Mouse (Mus musculus) midbrain, embryonic 11.5 days (tissue): ENCODE measurements at regions not wholly inside any gene's neighbourhood (a gene's known extent, or its start where the extent isn't known, plus 50 kb on each side); places are given as distances from the start of the nearest gene placed in this dataset.

Experiments
- ATAC-seq: fragments of 200-750 bp; cut with Nextera tagmentation; 2 replicates; pipeline ENCODE4 v1.8.0; 2017; ENCODE audit warnings: moderate TSS enrichment, moderate library complexity; ENCODE audit not compliant: low FRiP score
- DNase-seq: peaks from one replicate; pipeline ENCODE4 v3.0.0; 2015; ENCODE audit warnings: low spot score; ENCODE audit errors: missing footprints
- H3K27ac ChIP-seq: fragments of 300-500 bp; sonication (generic); 2 replicates; pipeline ENCODE4 v1.5.1; 2014; ENCODE audit warnings: low read depth, low read length
- H3K27me3 ChIP-seq: fragments of 300-500 bp; sonication (generic); 2 replicates; pipeline ENCODE4 v1.6.1; 2014; ENCODE audit warnings: mild to moderate bottlenecking, low read length, moderate library complexity, mixed read lengths; ENCODE audit not compliant: control insufficient read depth, insufficient read depth
- H3K36me3 ChIP-seq: fragments of 300-500 bp; sonication (generic); 2 replicates; pipeline ENCODE4 v1.6.1; 2014; ENCODE audit warnings: mild to moderate bottlenecking, low read length, moderate library complexity, mixed read lengths; ENCODE audit not compliant: control insufficient read depth, insufficient read depth
- H3K4me1 ChIP-seq: fragments of 300-500 bp; sonication (generic); 2 replicates; pipeline ENCODE4 v1.6.1; 2014; ENCODE audit warnings: low read length; ENCODE audit not compliant: control insufficient read depth, insufficient read depth
- H3K4me2 ChIP-seq: fragments of 300-500 bp; sonication (generic); 2 replicates; pipeline ENCODE4 v1.6.1; 2014; ENCODE audit warnings: mild to moderate bottlenecking, moderate library complexity
- H3K4me3 ChIP-seq: fragments of 300-500 bp; sonication (generic); 2 replicates; pipeline ENCODE4 v1.5.1; 2014; ENCODE audit warnings: low read depth, low read length
- H3K9ac ChIP-seq: fragments of 300-500 bp; sonication (generic); 2 replicates; pipeline ENCODE4 v1.6.1; 2014; ENCODE audit warnings: low read length
- H3K9me3 ChIP-seq: fragments of 300-500 bp; sonication (generic); 2 replicates; pipeline ENCODE4 v1.6.1; 2016; ENCODE audit warnings: low read length; ENCODE audit not compliant: control insufficient read depth
- WGBS: fragments of 180-500 bp; shearing (Covaris S2); extraction: QIAGEN DNeasy Blood & Tissue Kit; methylation state at CpG from one replicate; pipeline ENCODE4 v1.1.7; 2014; 5-methylcytosine and 5-hydroxymethylcytosine counted together

GRCm38 (mm10) chr1:157964461-157964860 lies 391.7 kb downstream of the Brinp2 start:
- Histone ChIP-seq H3K36me3 (no peaks in the 10 kb centered on the region), H3K4me1 (no peaks in the 10 kb centered on the region), H3K9me3 (no peaks in the 10 kb centered on the region), H3K4me2 (no peak overlapping the region), H3K4me3 (no peak overlapping the region), H3K27me3 (no peaks in the 10 kb centered on the region), H3K27ac (no peak overlapping the region), H3K9ac (no peak overlapping the region)
- 94% methylated on average over 3 of the region's 3 CpGs for WGBS
- ATAC-seq (no peak), DNase-seq (no peak)

- Histone ChIP-seq H3K36me3 (no peaks in the 10 kb centered on the region), H3K9ac (no peak overlapping the region), H3K27me3 (no peaks in the 10 kb centered on the region), H3K27ac (no peak overlapping the region), H3K9me3 (no peaks in the 10 kb centered on the region), H3K4me2 (no peak overlapping the region), H3K4me3 (no peak overlapping the region), H3K4me1 (no peaks in the 10 kb centered on the region)
- ATAC-seq, result 0 out of 2 replicates have a peak, but pooled peaks have one; percentile 14
- 72% methylated on average over 6 of the region's 6 CpGs for WGBS
- DNase-seq, result no peak
Measured at GRCm38 (mm10) chr1:157969635-157970111, 386.5 kb downstream of the Brinp2 start.

- H3K4me1 ChIP-seq, result no peaks in the 10 kb centered on the region
- no peaks in the 10 kb centered on the region for H3K36me3 ChIP-seq
- no peak overlapping the region for H3K9ac ChIP-seq
- H3K27me3 ChIP-seq, result no peaks in the 10 kb centered on the region
- 89% methylated on average over 10 of the region's 10 CpGs for WGBS
- ATAC-seq (no peak), DNase-seq (no peak)
- no peak overlapping the region for H3K4me2 ChIP-seq
- no peak overlapping the region for H3K27ac ChIP-seq
- no peaks in the 10 kb centered on the region for H3K9me3 ChIP-seq
- no peak overlapping the region for H3K4me3 ChIP-seq
Measured at GRCm38 (mm10) chr1:157973373-157974232, 382.5 kb downstream of the Brinp2 start.

GRCm38 (mm10) chr1:157974656-157975055 lies 381.5 kb downstream of the Brinp2 start:
- Histone ChIP-seq H3K4me3 (no peak overlapping the region), H3K36me3 (no peaks in the 10 kb centered on the region), H3K4me1 (no peaks in the 10 kb centered on the region), H3K9ac (no peak overlapping the region), H3K27ac (no peak overlapping the region), H3K27me3 (no peaks in the 10 kb centered on the region), H3K4me2 (no peak overlapping the region), H3K9me3 (no peaks in the 10 kb centered on the region)
- DNase-seq (no peak), ATAC-seq (no peak)
- 89% methylated on average over 4 of the region's 4 CpGs for WGBS

DNA sequence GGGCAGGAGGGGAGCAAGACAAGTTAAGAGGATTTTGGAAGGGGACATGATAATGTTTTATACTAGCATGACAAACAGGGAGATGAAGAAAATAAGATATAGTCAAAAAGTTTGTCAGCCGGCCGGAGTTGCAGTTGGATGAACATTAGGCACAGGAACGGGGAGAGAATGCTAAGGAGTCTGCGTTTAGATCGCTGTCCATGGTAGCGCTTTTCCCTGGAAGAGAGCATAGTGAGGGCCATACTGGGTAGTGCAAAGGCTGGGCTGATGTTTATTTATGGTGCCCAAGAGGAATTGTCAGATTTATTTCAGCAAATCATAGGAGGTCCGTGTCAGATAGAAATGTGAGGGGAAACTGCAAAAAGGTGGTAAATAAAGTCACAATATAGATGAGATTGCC lies 337.0 kb downstream of the Brinp2 start:
- no peaks in the 10 kb centered on the region for H3K4me1 ChIP-seq
- DNase-seq, result no peak

DNA sequence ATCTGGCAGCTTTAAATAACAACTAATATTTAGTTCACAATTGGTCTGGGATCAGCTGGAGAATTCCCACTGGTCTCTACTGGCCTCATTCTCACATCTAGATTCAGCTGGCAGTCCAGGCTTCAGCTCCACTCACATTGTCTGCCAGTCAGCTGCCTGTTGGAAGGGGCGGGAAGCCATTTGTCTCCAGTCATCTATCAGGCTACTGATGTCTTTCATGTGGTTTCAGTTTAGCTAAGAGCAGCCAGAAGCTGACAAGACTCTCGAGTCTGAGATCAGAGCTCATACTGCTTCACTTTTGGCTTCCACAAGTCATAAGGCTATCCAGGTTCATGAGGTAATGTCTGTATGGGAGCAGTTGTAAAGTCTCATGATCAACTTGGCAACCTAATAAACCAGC lies 316.4 kb downstream of the Brinp2 start:
- Histone ChIP-seq H3K9me3 (no peaks in the 10 kb centered on the region), H3K4me3 (no peak overlapping the region), H3K27me3 (no peaks in the 10 kb centered on the region), H3K27ac (no peak overlapping the region), H3K4me2 (no peak overlapping the region), H3K9ac (no peak overlapping the region), H3K4me1 (no peaks in the 10 kb centered on the region), H3K36me3 (no peaks in the 10 kb centered on the region)
- no peak for ATAC-seq
- peak; percentile 54 for DNase-seq
- WGBS, result 58% methylated on average over 2 of the region's 2 CpGs

More for the DNA sequence above, 337.0 kb downstream of the Brinp2 start:
- Histone ChIP-seq H3K4me3 (no peak overlapping the region), H3K4me2 (no peak overlapping the region), H3K36me3 (no peaks in the 10 kb centered on the region), H3K27ac (no peak overlapping the region), H3K9me3 (no peaks in the 10 kb centered on the region), H3K9ac (no peak overlapping the region), H3K27me3 (no peaks in the 10 kb centered on the region)
- no peak for ATAC-seq
- 38% methylated on average over 7 of the region's 7 CpGs for WGBS

GRCm38 (mm10) chr1:158040334-158040733 lies 315.8 kb downstream of the Brinp2 start:
- ATAC-seq (no peak), DNase-seq (peak; percentile 62)
- no peaks in the 10 kb centered on the region for H3K4me1 ChIP-seq
- WGBS, result 89% methylated on average over 4 of the region's 4 CpGs
- no peak overlapping the region for H3K27ac ChIP-seq
- no peak overlapping the region for H3K4me3 ChIP-seq
- no peaks in the 10 kb centered on the region for H3K27me3 ChIP-seq
- no peaks in the 10 kb centered on the region for H3K36me3 ChIP-seq
- no peak overlapping the region for H3K9ac ChIP-seq
- H3K4me2 ChIP-seq, result no peak overlapping the region
- H3K9me3 ChIP-seq, result no peaks in the 10 kb centered on the region

- no peak overlapping the region for H3K27ac ChIP-seq
- ATAC-seq (no peak), DNase-seq (no peak)
- WGBS, result 85% methylated on average over 4 of the region's 4 CpGs
- no peaks in the 10 kb centered on the region for H3K9me3 ChIP-seq
- H3K4me2 ChIP-seq, result no peak overlapping the region
- H3K27me3 ChIP-seq, result no peaks in the 10 kb centered on the region
- no peak overlapping the region for H3K4me3 ChIP-seq
- H3K36me3 ChIP-seq, result no peaks in the 10 kb centered on the region
- no peaks in the 10 kb centered on the region for H3K4me1 ChIP-seq
- H3K9ac ChIP-seq, result no peak overlapping the region
Measured at GRCm38 (mm10) chr1:158052644-158053043, 303.5 kb downstream of the Brinp2 start.

- DNase-seq (no peak), ATAC-seq (no peak)
- H3K36me3 ChIP-seq, result no peaks in the 10 kb centered on the region
- no peaks in the 10 kb centered on the region for H3K27me3 ChIP-seq
- 79% methylated on average over 11 of the region's 11 CpGs for WGBS
- H3K27ac ChIP-seq, result no peak overlapping the region
- no peak overlapping the region for H3K4me3 ChIP-seq
- H3K9ac ChIP-seq, result no peak overlapping the region
- H3K4me1 ChIP-seq, result no peaks in the 10 kb centered on the region
- H3K4me2 ChIP-seq, result no peak overlapping the region
- no peaks in the 10 kb centered on the region for H3K9me3 ChIP-seq
Measured at GRCm38 (mm10) chr1:158054961-158055360, 301.2 kb downstream of the Brinp2 start.
